ENCODE assay signal across 8 mouse cellular contexts in the genomic region with DNA sequence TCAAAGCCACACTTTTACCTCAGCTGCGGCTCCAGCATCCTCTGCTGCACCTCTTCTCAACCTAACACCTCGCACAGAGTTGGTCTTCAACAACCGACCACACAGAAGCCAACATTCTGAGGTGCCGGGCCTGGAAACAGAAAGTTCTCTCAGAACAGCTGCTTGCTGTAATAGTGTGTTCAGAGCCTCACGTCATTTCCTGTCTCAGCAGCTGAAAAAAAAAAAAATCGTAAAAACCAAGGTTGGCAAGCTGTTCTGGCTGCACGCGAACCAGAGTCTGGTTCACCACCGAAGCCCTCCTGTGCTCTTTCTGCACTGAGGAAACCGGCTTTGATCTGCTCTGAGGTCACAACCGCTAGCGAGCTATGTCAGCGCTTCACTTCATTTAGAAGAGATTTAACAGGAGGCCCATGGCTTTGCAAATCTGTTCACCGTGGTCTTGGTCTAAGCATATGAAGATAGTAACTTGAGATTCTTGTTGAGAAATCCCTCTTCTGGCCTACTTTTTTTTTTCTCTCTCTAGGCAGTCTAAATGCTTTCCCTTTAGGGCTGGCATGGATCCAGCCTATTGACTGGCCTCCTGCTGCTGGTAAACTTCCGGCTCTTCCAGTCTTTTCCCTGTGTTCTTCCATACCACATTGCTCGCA. TPM values are rescaled to one million over a fixed set of nuclear protein-coding genes. Genes with fewer than 3 reads are reported as not detected.
A peak's percentile ranks its signal among the peaks of the same experiment; 100 is the strongest.
DNase-seq lines count a peak whose midpoint lies in the region.

No protein-coding gene starts in this region.

- 6% methylated on average over 16 of the region's 16 CpGs for WGBS in macrophage (ENCODE audit: missing documents)

- H3K79me2 ChIP-seq in macrophage (ENCODE audit: inconsistent target), result no peaks in the 10 kb centered on the region

- DNase-seq in ZHBTc4 (ENCODE audit: low read depth, low spot score), result peak; percentile 11
- DNase-seq in embryo, embryonic 10 days (ENCODE audit: low spot score), result peak; percentile 58
- DNase-seq in gastrocnemius, postnatal 10 days, result peak; percentile 19
- peak; percentile 96 for DNase-seq in induced T-regulatory cell, adult 2 months (ENCODE audit: low read depth)
- peak; percentile 27 to 29 for DNase-seq in left cerebral cortex, adult 8-10 months (ENCODE audit: low spot score in 2 of 2)
- DNase-seq in right cerebral cortex, postnatal 25 days, result peak; percentile 17
- DNase-seq in ovary, postnatal 10 days (ENCODE audit: low spot score), result no peak

- peak overlapping the region; percentile 42 for H3K4me3 ChIP-seq in macrophage (ENCODE audit: inconsistent target)

- H3K36me3 ChIP-seq in macrophage (ENCODE audit: inconsistent target), result no peaks in the 10 kb centered on the region

- H3K27ac ChIP-seq in macrophage, result peak overlapping the region; percentile 95

RNA-seq across cellular contexts. Expression of a gene that starts 38.6 kb away (rescaled TPM):
- 10 to 100 TPM; 37.7 to 38.2 TPM for total RNA-seq in gastrocnemius, postnatal 10 days (2021)
- total RNA-seq in left cerebral cortex, adult 8-10 months (2022), result 10 to 100 TPM; 81.9 to 98.5 (median 91.1) TPM
- total RNA-seq in macrophage (2018; cell fraction: chromatin; rRNA removed), result 100 to 1,000 TPM; 151 to 508 (median 239) TPM
- 10 to 100 TPM; 48.8 to 87.2 (median 65.6) TPM for total RNA-seq in macrophage (2018; cell fraction: cytosol; rRNA removed)
- total RNA-seq in macrophage (2018; cell fraction: nucleus; rRNA removed), result 100 to 1,000 TPM in 25 of 26 experiments, 10 to 100 TPM in 1; 92.1 to 348 (median 202) TPM
- 22.4 to 54.9 TPM (median 47.7 TPM) in 3 replicates for polyA plus RNA-seq in macrophage (2018)
